Mouse (Mus musculus): ENCODE data around the gene Olfr51.

DNA sequence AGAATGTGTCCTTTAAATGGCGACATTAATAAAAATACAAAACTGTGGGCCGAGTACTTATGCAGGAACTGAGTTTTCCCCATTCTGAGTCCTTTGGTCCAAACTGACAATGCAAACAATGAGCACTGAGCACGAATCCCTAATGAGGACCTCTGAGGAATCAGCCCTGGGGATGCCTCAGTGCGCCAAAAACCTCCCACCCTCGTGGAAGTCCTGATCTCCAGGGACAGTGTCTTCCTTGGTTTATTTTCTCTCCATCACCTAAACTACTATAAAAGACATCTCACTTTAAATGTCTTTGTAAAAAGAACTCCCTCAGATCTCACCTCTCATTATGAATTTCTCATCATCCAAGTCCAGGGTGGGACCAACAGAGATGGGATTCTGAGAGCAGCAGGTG is 21.7 kb upstream of the Olfr51 start, which contains the start of gene Olfr1377:
- no peak for TF ChIP-seq CTCF (IDR thresholded peaks at IDR 0.05; ENCODE audit: borderline replicate concordance, control insufficient read depth, extremely low read depth, insufficient read depth, low read length, poor library complexity)
- TF ChIP-seq POLR2A (IDR thresholded peaks at IDR 0.05; ENCODE audit: control insufficient read depth, extremely low read depth, insufficient read depth, low read length, poor library complexity), result no peak
